Mouse (Mus musculus) heart, embryonic 16.5 days (tissue): ENCODE results near the gene Map3k7. TPM values are rescaled to one million over a fixed set of nuclear protein-coding genes. Genes with fewer than 3 reads are reported as not detected.

Experiments
- ATAC-seq: fragments of 200-750 bp; cut with Nextera tagmentation; replicated peaks from 2 replicates; pipeline ENCODE4 v1.8.0; 2017; ENCODE audit warnings: moderate number of reproducible peaks; ENCODE audit not compliant: insufficient read depth, low FRiP score; ENCODE audit errors: extremely low read depth
- H3K27ac ChIP-seq: fragments of 300-500 bp; sonication (generic); 2 replicates; pipeline ENCODE4 v1.5.1; 2014; ENCODE audit warnings: mild to moderate bottlenecking, low read length, control low read depth, moderate library complexity
- H3K27me3 ChIP-seq: fragments of 300-500 bp; sonication (generic); 2 replicates; pipeline ENCODE4 v1.6.1; 2014; ENCODE audit warnings: low read length, mixed read lengths; ENCODE audit not compliant: control insufficient read depth, insufficient read depth
- H3K36me3 ChIP-seq: fragments of 300-500 bp; sonication (generic); 2 replicates; pipeline ENCODE4 v1.6.1; 2014; ENCODE audit not compliant: control insufficient read depth, insufficient read depth
- H3K4me1 ChIP-seq: fragments of 300-500 bp; sonication (generic); 2 replicates; pipeline ENCODE4 v1.6.1; 2014; ENCODE audit warnings: low read length, mixed read lengths; ENCODE audit not compliant: control insufficient read depth, insufficient read depth
- H3K4me2 ChIP-seq: fragments of 300-500 bp; sonication (generic); 2 replicates; pipeline ENCODE4 v1.6.1; 2014; ENCODE audit warnings: low read depth, mild to moderate bottlenecking, control low read depth, low read length
- H3K4me3 ChIP-seq: fragments of 300-500 bp; sonication (generic); 2 replicates; pipeline ENCODE4 v1.5.1; 2014; ENCODE audit warnings: mild to moderate bottlenecking, control low read depth, low read length
- H3K9ac ChIP-seq: fragments of 300-500 bp; sonication (generic); 2 replicates; pipeline ENCODE4 v1.6.1; 2014; ENCODE audit warnings: low read length, control low read depth
- H3K9me3 ChIP-seq: fragments of 300-500 bp; sonication (generic); replicated peaks from 2 replicates; pipeline ENCODE4 v1.6.1; 2016; ENCODE audit warnings: low read length; ENCODE audit not compliant: control insufficient read depth
- WGBS: fragments of 180-500 bp; shearing (Covaris S2); extraction: QIAGEN DNeasy Blood & Tissue Kit; methylation state at CpG from one replicate; pipeline ENCODE4 v1.1.7; 2014; 5-methylcytosine and 5-hydroxymethylcytosine counted together
- polyA plus RNA-seq: library from polyadenylated mRNA; unstranded; fragments of >200 nt; fragmentation: Nextera tagmentation; extraction: Ambion mirVana; gene quantifications from 2 replicates; pipeline ENCODE4 v1.2.1, GENCODE M21; 2015

The Map3k7 gene
- polyA plus RNA-seq, 1 experiment from 2014 or later = 26.6 TPM

DNA sequence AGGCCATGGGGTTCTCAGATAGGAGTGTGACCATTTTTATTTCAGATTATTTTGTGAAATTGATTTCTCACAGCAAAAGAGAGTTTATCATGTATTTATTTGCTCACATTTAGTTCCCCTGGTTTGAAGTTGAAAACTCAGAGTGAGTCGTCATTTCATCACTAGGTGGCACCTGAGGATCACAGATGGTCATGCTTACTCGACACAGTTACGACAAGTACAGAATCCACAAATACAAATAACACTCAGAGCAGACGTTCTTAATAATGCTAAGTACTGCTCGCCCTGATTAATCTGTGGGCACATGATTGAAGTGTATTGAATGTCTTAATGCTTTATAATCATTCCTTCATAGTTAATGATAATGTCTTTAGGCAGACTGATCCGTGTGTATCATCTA is 8.3 kb downstream of the Map3k7 start:
- Histone ChIP-seq H3K9me3 (no peaks in the 10 kb centered on the region), H3K4me1 (peaks cover 20% of the 10 kb centered on the region), H3K4me2 (no peak overlapping the region), H3K9ac (no peak overlapping the region), H3K27me3 (no peaks in the 10 kb centered on the region), H3K4me3 (no peak overlapping the region), H3K36me3 (peaks cover 6% of the 10 kb centered on the region; the same call in 1 of the 2 replicates), H3K27ac (no peak overlapping the region)
- 55% methylated on average over 6 of the region's 6 CpGs for WGBS
- no peak for ATAC-seq

DNA sequence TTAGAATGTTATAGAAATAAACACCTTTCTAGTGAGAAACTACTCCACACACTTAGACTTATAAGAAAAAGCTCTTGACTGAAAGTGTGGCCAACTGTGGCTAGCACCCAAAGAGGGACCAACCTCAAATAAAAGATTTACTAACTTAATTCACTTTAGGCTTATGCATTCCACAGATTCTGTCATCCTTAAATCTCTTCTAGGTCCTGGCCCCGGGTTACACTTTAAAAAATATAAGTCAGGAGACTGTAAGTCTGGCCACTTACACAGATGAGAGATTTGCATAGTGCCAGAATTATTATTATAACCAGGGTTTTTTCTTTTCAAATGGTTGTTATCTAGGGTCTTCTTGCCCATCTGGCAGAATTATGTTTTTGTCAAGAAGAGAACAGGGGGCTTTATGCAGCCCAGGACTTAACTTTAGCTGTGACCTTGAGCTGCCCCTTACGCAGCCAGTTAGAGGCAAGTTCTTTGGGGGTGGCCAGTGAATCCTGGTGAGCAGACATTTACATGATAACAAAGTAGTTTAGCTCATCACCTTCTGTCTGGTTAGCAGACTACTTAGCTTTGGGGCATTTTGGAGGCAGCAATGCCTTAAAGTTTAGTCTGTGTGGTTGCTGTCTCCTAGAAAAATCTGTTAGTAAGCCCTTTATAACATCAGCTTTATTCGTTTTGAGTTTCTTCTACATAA is 11.5 kb downstream of the Map3k7 start:
- Histone ChIP-seq H3K27me3 (no peaks in the 10 kb centered on the region), H3K4me1 (peaks cover 8% of the 10 kb centered on the region), H3K9ac (no peak overlapping the region), H3K4me2 (no peak overlapping the region), H3K36me3 (peaks cover 17% of the 10 kb centered on the region), H3K27ac (no peak overlapping the region; the same call in 1 of the 2 replicates), H3K4me3 (no peak overlapping the region), H3K9me3 (no peaks in the 10 kb centered on the region)
- 51% methylated on average over 3 of the region's 3 CpGs for WGBS
- ATAC-seq = no peak

DNA sequence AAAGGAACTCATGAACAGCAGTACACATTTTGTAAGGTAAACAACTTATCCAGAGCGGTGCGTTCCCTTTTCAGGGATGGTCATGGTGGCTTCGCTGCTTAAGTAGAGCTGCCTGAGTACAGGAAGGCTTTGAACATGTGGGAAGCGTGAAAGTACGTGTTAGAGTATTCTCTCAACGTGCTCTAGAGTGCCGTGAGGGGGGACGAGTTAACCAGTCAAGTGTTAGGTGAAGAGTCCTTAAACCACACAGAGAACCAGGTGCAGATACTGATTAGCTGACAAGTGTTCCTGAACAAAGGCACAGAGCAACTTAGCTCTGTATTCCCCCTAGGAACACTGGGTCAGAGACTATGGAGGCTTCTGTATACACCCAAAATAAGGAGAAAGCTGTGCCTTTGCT is 18.0 kb downstream of the Map3k7 start:
- H3K36me3 ChIP-seq = peaks cover 38% of the 10 kb centered on the region
- no peak overlapping the region for H3K9ac ChIP-seq

DNA sequence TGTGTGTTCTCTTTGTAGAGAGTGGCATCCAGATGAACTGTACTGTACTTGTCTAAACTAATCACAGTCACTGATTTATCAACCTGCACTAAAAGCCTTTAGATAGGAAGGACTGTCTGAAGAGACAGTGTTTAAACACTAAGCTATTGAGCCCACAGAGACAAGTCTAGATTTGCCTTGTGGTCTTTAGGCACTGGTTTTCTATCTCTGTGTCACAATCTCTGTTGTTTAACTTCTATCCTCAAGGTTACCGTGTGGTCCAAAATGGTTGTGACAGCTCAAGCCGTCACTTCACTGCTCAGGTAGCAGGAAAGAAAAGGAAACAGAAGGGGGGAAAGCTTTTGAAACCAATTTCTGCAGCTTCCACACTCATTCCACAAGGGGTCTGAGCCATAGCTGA is 29.5 kb downstream of the Map3k7 start:
- peaks cover 42% of the 10 kb centered on the region for H3K36me3 ChIP-seq
- no peaks in the 10 kb centered on the region for H3K27me3 ChIP-seq
- no peaks in the 10 kb centered on the region for H3K9me3 ChIP-seq
- H3K4me2 ChIP-seq = no peak overlapping the region
- no peak overlapping the region for H3K27ac ChIP-seq
- H3K9ac ChIP-seq = no peak overlapping the region
- H3K4me3 ChIP-seq = no peak overlapping the region
- no peak for ATAC-seq
- 75% methylated on average over 2 of the region's 2 CpGs for WGBS
- H3K4me1 ChIP-seq = no peaks in the 10 kb centered on the region

More for the DNA sequence above, 18.0 kb downstream of the Map3k7 start:
- Histone ChIP-seq H3K4me2 (no peak overlapping the region), H3K9me3 (no peaks in the 10 kb centered on the region), H3K4me1 (no peaks in the 10 kb centered on the region), H3K27me3 (no peaks in the 10 kb centered on the region), H3K27ac (no peak overlapping the region), H3K4me3 (no peak overlapping the region)
- 57% methylated on average over 8 of the region's 8 CpGs for WGBS
- ATAC-seq = no peak

DNA sequence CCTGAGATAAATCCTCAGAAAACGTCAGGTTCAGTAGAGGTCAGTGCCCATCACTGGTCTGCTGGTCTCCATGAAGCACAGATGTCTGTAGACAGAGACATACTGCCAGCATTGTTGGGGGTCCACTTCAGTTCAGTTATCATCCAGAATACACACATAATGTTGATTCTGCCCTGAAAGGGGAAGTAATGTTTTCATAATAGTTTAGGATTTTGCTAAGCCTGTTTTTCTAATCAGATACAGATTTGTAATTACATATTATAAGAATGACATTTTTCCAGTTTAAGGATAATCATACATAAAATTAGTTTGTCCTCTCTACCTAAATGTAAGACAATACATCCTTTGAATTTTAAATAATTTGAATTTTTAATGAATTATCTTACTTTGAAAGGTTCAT is 30.0 kb downstream of the Map3k7 start:
- Histone ChIP-seq H3K27ac (no peak overlapping the region), H3K9me3 (no peaks in the 10 kb centered on the region), H3K27me3 (no peaks in the 10 kb centered on the region), H3K4me1 (no peaks in the 10 kb centered on the region), H3K9ac (no peak overlapping the region), H3K4me3 (no peak overlapping the region), H3K36me3 (peaks cover 42% of the 10 kb centered on the region), H3K4me2 (no peak overlapping the region)
- 52% methylated on average over 1 of the region's 1 CpGs for WGBS
- no peak for ATAC-seq

DNA sequence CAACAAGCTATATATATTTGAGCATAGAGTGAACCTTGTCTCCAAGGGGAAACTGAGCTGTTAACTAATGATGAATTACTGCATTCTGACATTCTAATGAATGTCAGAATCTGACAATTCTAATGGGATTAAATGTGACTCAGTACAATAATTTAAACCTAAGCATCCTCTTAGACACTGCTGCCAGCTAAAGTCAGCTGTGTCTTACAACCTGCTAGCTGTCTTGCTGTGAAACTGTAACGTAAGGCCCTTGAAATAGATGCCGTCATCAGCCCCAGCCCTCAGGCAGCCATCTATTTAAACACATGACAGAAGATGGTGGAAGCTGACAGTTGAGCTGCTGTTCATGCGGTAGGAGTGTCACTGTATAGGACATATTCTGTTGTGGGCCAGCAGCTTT is 37.6 kb downstream of the Map3k7 start:
- Histone ChIP-seq H3K4me1 (peaks cover 14% of the 10 kb centered on the region), H3K9ac (no peak overlapping the region), H3K36me3 (peaks cover 10% of the 10 kb centered on the region), H3K27ac (no peak overlapping the region), H3K27me3 (no peaks in the 10 kb centered on the region), H3K4me2 (no peak overlapping the region), H3K9me3 (no peaks in the 10 kb centered on the region), H3K4me3 (no peak overlapping the region)
- ATAC-seq = no peak
- WGBS = 60% methylated on average over 3 of the region's 3 CpGs

DNA sequence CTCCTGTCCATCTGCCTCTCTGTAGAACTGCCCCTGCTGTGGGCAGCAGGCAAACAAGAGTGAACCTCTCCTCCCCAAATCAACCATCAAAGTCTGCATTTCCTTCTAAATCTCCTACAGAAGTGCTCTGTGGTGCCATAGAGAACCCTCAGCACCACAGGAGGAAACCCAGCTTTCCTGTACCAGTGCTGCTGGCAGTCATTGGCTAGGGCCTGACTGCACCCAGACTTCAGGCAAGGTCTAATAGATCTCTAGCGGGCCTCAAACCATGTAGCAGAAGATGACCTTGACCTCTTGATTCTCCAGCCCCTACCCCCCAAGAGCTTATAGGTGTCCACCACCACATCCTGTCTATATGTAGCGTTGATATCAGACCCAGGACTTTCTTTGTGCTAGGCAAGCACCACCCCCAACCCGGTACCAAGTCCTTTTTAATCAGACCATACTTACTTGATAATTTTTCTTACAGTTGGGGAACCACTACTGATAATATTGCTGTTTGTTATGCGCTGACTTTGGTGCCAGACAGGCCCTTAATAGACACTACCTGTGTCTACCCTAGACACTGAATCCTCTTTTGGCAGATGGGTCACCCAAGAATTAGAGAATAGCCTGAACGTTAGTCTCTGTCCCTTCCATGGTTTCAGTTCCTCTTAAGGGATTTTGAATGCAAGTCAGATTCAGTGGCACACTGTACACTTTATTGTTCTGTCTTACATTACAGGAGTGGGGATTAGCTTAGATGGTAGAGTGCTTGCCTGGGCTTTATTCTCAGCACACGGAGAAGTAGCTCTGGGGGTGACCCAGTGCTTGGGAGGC is 41.1 kb downstream of the Map3k7 start:
- no peaks in the 10 kb centered on the region for H3K27me3 ChIP-seq
- no peak overlapping the region for H3K4me3 ChIP-seq
- 92% methylated on average over 6 of the region's 6 CpGs for WGBS
- no peaks in the 10 kb centered on the region for H3K9me3 ChIP-seq
- no peak overlapping the region for H3K9ac ChIP-seq
- H3K36me3 ChIP-seq = peaks cover 5% of the 10 kb centered on the region
- no peak overlapping the region for H3K27ac ChIP-seq
- no peak for ATAC-seq
- peaks cover 10% of the 10 kb centered on the region for H3K4me1 ChIP-seq
- H3K4me2 ChIP-seq = no peak overlapping the region

DNA sequence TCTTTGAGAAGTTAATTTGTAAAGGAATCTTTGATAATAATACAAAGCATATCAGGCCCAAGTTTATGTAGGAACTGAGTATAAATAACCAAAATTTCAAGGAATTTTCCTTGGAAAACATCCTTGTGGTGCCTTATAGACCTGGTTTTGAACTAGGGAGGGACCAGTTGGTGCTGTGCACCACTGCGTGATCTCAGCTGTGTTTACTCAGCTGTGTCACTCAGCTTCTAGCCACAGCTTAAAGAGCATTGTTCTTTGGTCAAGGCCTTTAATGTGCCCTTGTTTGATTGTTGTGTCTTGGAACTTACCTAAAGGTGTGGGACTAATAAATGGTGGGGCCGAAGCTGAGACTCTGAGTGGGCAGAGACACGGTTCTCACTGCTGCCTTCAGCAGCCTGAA is 43.3 kb downstream of the Map3k7 start:
- Histone ChIP-seq H3K9ac (no peak overlapping the region), H3K36me3 (peaks cover 8% of the 10 kb centered on the region), H3K27ac (no peak overlapping the region), H3K4me3 (no peak overlapping the region), H3K4me1 (peaks cover 6% of the 10 kb centered on the region), H3K4me2 (no peak overlapping the region), H3K9me3 (no peaks in the 10 kb centered on the region), H3K27me3 (no peaks in the 10 kb centered on the region)
- ATAC-seq = no peak
- 71% methylated on average over 3 of the region's 3 CpGs for WGBS

DNA sequence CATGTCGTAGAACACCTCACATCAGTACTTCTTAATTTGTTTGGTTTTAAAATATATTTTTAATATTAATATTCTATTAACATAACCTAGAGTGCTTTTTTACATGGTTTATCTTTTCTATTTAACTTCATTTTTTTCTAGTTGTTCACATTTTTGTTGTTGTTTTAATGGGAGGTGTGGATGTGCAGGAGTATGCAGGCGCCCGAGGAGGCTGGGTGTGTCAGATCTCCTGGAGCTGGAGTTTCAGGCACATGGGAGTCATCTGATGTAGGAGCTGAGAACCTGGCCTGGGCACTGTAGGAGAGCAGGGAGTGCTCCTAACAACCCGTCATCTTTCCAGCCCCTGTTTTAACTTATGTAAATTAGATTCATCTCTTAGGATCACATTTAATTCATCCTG is 44.2 kb downstream of the Map3k7 start:
- H3K9ac ChIP-seq = no peak overlapping the region
- no peak for ATAC-seq
- H3K4me2 ChIP-seq = no peak overlapping the region
- peaks cover 6% of the 10 kb centered on the region for H3K4me1 ChIP-seq
- peaks cover 11% of the 10 kb centered on the region for H3K36me3 ChIP-seq
- no peaks in the 10 kb centered on the region for H3K27me3 ChIP-seq
- 84% methylated on average over 4 of the region's 4 CpGs for WGBS
- no peak overlapping the region for H3K4me3 ChIP-seq
- H3K27ac ChIP-seq = no peak overlapping the region
- no peaks in the 10 kb centered on the region for H3K9me3 ChIP-seq
